Mouse (Mus musculus) cerebellum, adult 2 months (tissue): ENCODE data around the gene Thoc6. TPM values are rescaled to one million over a fixed set of nuclear protein-coding genes. Genes with fewer than 3 reads are reported as not detected.

ENCODE experiments used
- DNase-seq, 2 experiments: peaks; one replicate each; pipeline ENCODE4 v3.0.0; 2021
- H3K27ac ChIP-seq: fragments of 200-500 bp; 2 replicates; pipeline ENCODE4 v1.5.1; 2012; ENCODE audit warnings: low read length, control low read depth, inconsistent platforms; ENCODE audit not compliant: insufficient read depth
- H3K27me3 ChIP-seq: fragments of 200-500 bp; 2 replicates; pipeline ENCODE4 v1.6.1; 2012; ENCODE audit warnings: inconsistent platforms, mild to moderate bottlenecking, low read length, moderate library complexity; ENCODE audit not compliant: control insufficient read depth, insufficient read depth
- H3K4me1 ChIP-seq: fragments of 200-500 bp; 2 replicates; pipeline ENCODE4 v1.6.1; 2011; ENCODE audit warnings: low read length; ENCODE audit not compliant: control insufficient read depth, insufficient read depth
- H3K4me3 ChIP-seq: fragments of 200-500 bp; replicated peaks from 2 replicates; pipeline ENCODE3; 2011; ENCODE audit warnings: mild to moderate bottlenecking, low read depth, low read length, control low read depth; ENCODE audit not compliant: insufficient read depth
- CTCF ChIP-seq: fragments of 200-500 bp; IDR thresholded peaks from 2 replicates; pipeline ENCODE4 v1.5.1; 2011; ENCODE audit warnings: low read depth, mild to moderate bottlenecking, control low read depth, low read length, moderate library complexity, borderline replicate concordance; ENCODE audit not compliant: insufficient read depth
- POLR2A ChIP-seq: fragments of 200-500 bp; IDR thresholded peaks from 2 replicates; pipeline ENCODE4 v1.6.1; 2011; ENCODE audit warnings: low read length, control low read depth, borderline replicate concordance; ENCODE audit not compliant: insufficient read depth
- WGBS: fragments of 180-500 bp; shearing (Covaris S2); methylation state at CpG from one replicate; pipeline ENCODE4 v1.1.7; 2018; 5-methylcytosine and 5-hydroxymethylcytosine counted together
- polyA plus RNA-seq: library from polyadenylated mRNA; depleted of rRNA; stranded (reverse); fragments of >200 nt; gene quantifications from 2 replicates; pipeline ENCODE4 v1.2.3, GENCODE M21; 2012

Gene Thoc6
- polyA plus RNA-seq, 1 experiment: 17.1 TPM

GRCm38 (mm10) chr17:23675564-23676281 is 2.0 kb upstream of the Thoc6 start:
- no peak for TF ChIP-seq CTCF
- TF ChIP-seq POLR2A: no peak
- 12% methylated on average over 15 of the region's 15 CpGs for WGBS
- peak overlapping the region; percentile 60 for H3K27ac ChIP-seq

GRCm38 (mm10) chr17:23675127-23675526 is 1.4 kb upstream of the Thoc6 start:
- Histone ChIP-seq H3K27ac (peak overlapping the region; percentile 60), H3K27me3 (no peaks in the 10 kb centered on the region), H3K4me1 (no peaks in the 10 kb centered on the region; the same call in none of the 2 replicates), H3K4me3 (peak overlapping the region; percentile 67)
- no peak for TF ChIP-seq CTCF
- WGBS: 9% methylated on average over 5 of the region's 5 CpGs
- peak; percentile 69 to 81 for DNase-seq

More at GRCm38 (mm10) chr17:23675564-23676281, 2.0 kb upstream of the Thoc6 start:
- DNase-seq: peak; percentile 67 to 71
- Histone ChIP-seq H3K4me3 (peak overlapping the region; percentile 67), H3K4me1 (no peaks in the 10 kb centered on the region; the same call in none of the 2 replicates), H3K27me3 (no peaks in the 10 kb centered on the region)

- no peak for TF ChIP-seq POLR2A
- no peak for TF ChIP-seq CTCF
- Histone ChIP-seq H3K27ac (peak overlapping the region; percentile 60), H3K27me3 (no peaks in the 10 kb centered on the region), H3K4me1 (no peaks in the 10 kb centered on the region; the same call in 1 of the 2 replicates), H3K4me3 (peak overlapping the region; percentile 67)
- peak; percentile 64 to 78 for DNase-seq
- 9% methylated on average over 9 of the region's 9 CpGs for WGBS
Observed at GRCm38 (mm10) chr17:23674271-23674952, 730 bp upstream of the Thoc6 start.

GRCm38 (mm10) chr17:23672761-23673160 is 921 bp downstream of the Thoc6 start:
- H3K27me3 ChIP-seq: no peaks in the 10 kb centered on the region
- H3K27ac ChIP-seq: no peak overlapping the region
- H3K4me1 ChIP-seq: no peaks in the 10 kb centered on the region; the same call in 1 of the 2 replicates
- H3K4me3 ChIP-seq: no peak overlapping the region
- WGBS: 60% methylated on average over 3 of the region's 3 CpGs
- DNase-seq: peak in 1 of 2 experiments; percentile 20
- no peak for TF ChIP-seq POLR2A
- no peak for TF ChIP-seq CTCF

- H3K4me3 ChIP-seq: no peak overlapping the region
- DNase-seq: peak in 1 of 2 experiments; percentile 7
- H3K27ac ChIP-seq: no peak overlapping the region
- H3K4me1 ChIP-seq: no peaks in the 10 kb centered on the region; the same call in 1 of the 2 replicates
- 95% methylated on average over 3 of the region's 3 CpGs for WGBS
- no peaks in the 10 kb centered on the region for H3K27me3 ChIP-seq
- TF ChIP-seq CTCF (no peak), POLR2A (no peak)
Observed at GRCm38 (mm10) chr17:23671519-23671918, 2.2 kb downstream of the Thoc6 start.

GRCm38 (mm10) chr17:23670516-23671074 is 3.1 kb downstream of the Thoc6 start:
- Histone ChIP-seq H3K27me3 (no peaks in the 10 kb centered on the region), H3K27ac (no peak overlapping the region), H3K4me1 (no peaks in the 10 kb centered on the region; the same call in 1 of the 2 replicates), H3K4me3 (no peak overlapping the region)
- 86% methylated on average over 7 of the region's 7 CpGs for WGBS
- TF ChIP-seq POLR2A: no peak
- no peak for TF ChIP-seq CTCF
- DNase-seq: peak in 1 of 2 experiments; percentile 12

GRCm38 (mm10) chr17:23665511-23665910 is 8.2 kb downstream of the Thoc6 start:
- no peak for TF ChIP-seq CTCF
- no peak for TF ChIP-seq POLR2A
- H3K27me3 ChIP-seq: no peaks in the 10 kb centered on the region; the same call in 1 of the 2 replicates
- peaks cover 1% of the 10 kb centered on the region; the same call in 1 of the 2 replicates for H3K4me1 ChIP-seq
- 76% methylated on average over 14 of the region's 14 CpGs for WGBS
- no peak overlapping the region for H3K4me3 ChIP-seq
- no peak for DNase-seq
- no peak overlapping the region for H3K27ac ChIP-seq
